Mouse (Mus musculus) inflammation-experienced regulatory T-cells, adult 6 months (primary cell): ENCODE data around the gene Ifit1bl1. TPM values are rescaled to one million over a fixed set of nuclear protein-coding genes. Genes with fewer than 3 reads are reported as not detected.
"Not testable (repeated sequence)": the region's sequence is repeated elsewhere in the genome, so short reads cannot be mapped to it uniquely, and the experiment has no call there.

Source experiments
- ATAC-seq: one replicate; pipeline ENCODE4 v1.8.0; 2017
- polyA plus RNA-seq, 3 experiments: library from polyadenylated mRNA; unstranded; fragments of 100-300 nt; shearing (Covaris generic); gene quantifications; one replicate each; pipeline ENCODE4 v1.2.1; 2017

The Ifit1bl1 gene
- 100 to 1,000 TPM in 1 of 3 experiments, 10 to 100 TPM in 2; 76.3 to 104 (median 82.1) TPM for polyA plus RNA-seq

DNA sequence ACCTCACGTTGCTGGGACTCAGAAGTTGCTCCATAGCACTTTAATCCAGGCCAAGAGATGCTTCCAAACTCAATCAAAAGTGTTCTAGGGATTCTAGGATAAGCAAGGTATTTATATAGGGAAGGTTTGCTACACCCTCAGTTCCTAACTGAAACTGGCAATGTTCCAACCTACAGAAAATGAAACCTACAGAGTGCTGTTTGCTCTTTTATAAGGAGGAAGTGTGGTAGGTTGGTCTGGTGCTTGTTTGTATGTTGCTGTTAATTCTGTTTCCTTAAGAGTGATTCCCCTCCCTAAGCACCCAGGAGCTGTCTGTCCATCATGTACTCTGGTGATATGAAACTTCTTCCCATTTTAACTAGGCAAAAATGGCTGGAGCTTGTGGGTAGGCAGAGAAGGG lies at the start of gene Ifit1bl1:
Gene Ifit1bl1, minus strand, starts transcription at position 69 of the 400 bp plus-strand sequence.
- ATAC-seq, result peak; percentile 78

DNA sequence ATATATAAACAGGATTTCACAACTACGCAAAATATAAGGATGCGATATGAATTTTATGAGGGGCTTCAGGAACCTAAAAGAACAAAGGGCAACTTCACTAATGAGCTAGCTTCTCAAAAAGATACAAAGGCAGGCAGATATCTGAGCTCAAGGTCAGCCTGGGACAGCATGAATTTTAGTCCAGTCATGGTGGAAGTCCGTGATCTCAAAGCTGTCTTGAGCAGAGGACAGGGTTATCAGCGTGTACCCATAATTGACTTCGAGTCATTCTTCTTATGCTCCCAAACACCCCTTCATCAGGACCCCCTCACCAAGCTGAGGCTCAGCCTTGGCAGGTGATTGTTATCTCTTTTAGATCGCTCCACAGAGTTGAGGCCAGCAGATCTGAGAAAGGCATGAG lies 49.2 kb upstream of the Ifit1bl1 start:
- no peak for ATAC-seq

DNA sequence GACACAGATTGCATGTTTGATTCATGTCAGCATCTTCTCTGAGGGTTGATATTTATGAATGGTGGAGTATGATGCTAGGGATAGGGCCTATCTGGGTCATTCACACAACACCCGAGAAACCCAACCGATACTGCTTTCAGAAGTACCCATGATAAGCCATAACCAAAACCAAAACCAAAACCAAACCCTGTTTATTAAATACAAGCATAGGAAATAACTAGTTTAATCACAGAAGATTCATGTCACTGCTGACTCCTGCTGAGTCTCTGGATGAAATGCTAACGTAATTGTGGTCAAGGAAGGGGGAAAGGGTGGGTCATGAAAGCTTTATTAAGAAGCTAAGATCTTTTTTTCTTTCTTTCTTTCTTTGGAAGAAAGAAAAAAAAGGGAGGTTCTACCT lies 48.5 kb upstream of the Ifit1bl1 start:
- peak; percentile 48 for ATAC-seq

DNA sequence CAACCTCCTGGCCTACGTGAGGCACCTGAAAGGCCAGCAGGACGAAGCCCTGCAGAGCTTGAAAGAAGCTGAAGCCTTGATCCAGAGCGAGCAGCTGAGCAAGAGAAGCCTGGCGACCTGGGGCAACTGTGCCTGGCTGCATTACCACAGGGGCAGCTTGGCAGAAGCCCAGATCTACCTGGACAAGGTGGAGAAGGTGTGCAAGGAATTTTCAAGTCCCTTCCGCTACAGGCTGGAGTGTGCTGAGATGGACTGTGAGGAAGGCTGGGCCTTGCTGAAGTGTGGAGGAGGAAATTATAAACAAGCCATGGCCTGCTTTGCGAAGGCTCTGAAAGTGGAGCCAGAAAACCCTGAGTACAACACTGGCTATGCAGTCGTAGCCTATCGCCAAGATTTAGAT lies 45.9 kb upstream of the Ifit1bl1 start:
- not testable (repeated sequence) for ATAC-seq

DNA sequence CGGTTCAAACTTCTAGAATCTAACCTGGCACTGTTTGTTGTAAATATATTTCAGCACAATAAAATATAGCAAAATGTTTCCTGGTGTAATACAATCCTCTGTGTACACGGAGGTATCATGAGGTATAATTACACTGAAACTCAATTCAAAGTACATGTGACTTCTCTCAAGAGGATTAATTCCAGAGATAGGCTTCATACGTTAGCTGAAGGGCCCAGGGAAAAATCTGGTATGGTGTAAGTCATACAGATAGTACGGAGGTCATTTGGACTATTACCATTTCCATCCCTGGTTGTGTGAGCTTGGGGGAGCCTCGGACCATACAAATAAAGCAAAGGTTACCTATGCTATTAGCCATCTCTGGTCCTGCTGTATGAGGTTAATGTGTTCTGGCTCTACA lies 40.9 kb upstream of the Ifit1bl1 start:
- no peak for ATAC-seq

DNA sequence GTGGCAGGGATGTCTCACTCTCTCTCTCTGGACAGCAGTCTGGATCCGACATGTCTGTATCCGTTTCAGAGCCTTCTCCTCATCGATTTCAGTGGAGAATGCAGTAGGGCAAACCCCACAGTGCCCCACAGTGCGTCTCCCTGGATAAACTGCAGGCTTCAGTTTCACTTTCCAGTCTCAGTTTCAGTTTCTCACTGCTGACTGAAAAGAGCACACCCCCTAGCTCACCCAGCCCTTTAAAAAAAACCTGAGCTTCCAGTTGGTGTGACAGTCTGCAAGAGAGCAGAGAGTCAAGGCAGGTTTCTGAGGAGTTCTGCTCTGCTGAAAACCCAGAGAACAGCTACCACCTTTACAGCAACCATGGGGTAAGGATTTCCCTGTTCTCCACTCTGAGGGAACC lies 38.9 kb upstream of the Ifit1bl1 start, which contains the start of the genes Ifit1bl2 and Ifit1:
Gene Ifit1bl2, minus strand, starts transcription at position 121 of the 400 bp plus-strand sequence.
Gene Ifit1, plus strand, starts transcription at position 249 of the 400 bp plus-strand sequence.
- ATAC-seq, result peak; percentile 99

DNA sequence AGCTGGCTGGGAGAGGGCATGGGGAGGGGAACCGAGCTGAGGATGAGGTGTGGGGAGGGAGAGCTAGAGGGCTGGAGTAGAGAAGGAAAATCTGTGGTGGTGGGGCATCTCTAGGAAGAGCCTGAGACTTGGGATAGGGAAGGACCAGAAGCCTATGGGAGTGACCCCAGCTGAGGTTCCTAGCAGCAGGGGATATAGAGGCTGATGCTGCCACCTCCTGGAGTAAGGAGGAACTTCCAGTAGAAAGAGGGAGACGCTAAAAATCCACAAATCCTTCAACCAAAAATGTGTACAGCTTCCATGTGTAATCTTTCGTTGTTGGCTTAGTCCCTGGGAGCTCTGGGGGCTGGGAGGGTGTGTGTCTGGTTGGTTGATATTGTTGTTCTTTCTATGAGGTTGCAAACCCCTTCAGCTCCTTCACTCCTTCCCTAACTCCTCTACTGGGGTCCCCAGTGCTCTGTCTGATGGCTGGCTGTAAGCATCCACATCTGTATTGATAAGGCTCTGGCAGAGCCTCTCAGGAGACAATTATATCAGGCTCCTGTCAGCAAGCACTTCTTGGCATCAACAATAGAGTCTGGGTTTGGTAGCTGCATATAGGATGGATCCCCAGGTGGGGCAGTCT lies 35.3 kb upstream of the Ifit1bl1 start:
- ATAC-seq, result peak; percentile 35

DNA sequence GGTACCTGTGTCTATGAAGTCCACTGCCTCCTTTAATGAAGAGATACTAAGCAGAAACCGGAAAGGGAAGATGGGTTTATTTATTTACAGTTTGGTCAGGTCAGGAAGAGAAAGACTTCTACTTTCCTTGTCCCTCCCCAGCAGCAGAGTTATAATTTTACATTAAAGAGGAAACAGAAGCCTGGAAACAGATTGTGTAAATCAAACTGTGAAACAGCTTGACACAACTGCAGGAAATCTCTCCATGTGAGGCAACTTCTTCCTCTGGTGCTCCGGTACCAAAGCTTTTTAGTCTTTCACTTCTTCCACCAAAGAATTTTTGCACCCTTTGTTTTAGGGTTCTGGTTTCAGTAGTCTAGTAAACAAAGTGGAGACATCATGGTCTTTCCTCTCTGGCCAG lies 31.7 kb upstream of the Ifit1bl1 start:
- no peak for ATAC-seq

DNA sequence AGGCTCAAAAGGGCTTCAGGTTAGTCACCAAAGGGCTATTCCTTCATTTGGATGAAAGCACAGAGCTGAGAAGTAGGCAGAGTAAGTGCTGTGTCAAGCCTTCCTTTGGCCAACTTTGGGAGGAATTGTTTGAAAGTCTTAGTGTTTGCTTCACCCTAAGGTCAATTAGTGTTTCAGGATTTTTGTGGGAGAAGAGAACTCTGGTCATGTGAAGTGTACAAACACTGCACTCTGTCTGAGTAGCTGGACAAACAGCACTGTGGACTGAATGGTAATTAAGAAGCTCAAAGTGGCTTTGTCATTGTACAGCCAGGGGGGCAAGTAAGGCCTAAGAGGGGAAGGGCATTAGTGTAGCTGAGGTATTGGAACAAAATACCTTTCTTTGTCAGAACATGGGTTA lies 29.7 kb upstream of the Ifit1bl1 start:
- no peak for ATAC-seq

DNA sequence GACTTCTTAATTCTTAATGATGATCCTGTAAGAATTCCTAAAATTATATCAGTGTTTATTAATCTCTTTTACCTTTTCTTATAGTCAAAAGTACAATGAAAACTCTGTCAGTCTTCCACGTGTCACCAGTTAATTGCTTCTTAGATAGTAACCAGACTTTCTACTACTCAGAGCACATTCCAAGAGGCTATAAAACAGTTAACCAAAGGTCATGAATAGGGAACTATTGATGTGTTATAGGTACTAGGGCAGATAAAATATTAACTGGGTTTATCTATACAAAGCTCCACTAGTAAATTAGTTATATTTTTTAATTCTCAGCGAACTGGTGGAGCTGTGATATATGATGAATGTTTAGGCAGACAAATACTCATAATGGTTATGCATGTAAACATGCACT lies 25.7 kb upstream of the Ifit1bl1 start:
- ATAC-seq, result no peak

DNA sequence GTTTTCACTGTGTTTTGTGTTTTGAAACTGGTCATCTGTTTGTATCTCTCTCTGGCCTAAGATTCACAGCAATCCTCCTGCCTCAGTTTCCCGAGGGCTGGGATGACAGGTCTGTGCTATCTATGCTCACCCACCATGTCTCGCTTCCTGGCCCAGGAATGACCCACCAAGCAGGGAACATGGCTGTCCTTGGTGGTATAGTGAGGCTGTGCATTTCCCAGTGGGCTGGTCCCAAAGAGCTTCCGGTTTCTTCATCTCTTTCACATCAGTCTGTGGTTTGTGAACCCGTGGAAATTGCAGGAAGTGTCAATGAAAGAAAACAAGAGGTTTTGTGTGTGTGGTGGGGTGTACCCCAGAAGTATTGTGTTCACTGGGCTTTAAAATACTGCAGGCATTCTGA lies 22.9 kb upstream of the Ifit1bl1 start:
- ATAC-seq, result no peak

DNA sequence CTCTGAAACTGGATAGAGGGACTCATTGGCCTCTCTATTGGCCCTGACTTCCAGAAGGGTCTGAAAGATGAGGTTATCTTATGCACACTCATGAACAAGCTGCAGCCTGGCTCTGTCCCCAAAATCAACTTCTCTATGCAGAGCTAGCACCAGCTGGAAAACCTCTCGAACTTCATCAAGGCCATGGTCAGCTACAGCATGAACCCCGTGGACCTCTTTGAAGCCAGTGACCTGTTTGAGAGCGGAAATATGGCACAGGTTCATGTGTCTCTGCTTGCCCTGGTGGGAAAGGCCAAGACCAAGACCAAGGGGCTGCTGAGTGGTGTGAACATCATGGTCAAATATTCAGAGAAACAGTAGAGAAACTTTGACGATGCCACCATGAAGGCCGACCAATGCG lies 22.0 kb upstream of the Ifit1bl1 start:
- no peak for ATAC-seq

DNA sequence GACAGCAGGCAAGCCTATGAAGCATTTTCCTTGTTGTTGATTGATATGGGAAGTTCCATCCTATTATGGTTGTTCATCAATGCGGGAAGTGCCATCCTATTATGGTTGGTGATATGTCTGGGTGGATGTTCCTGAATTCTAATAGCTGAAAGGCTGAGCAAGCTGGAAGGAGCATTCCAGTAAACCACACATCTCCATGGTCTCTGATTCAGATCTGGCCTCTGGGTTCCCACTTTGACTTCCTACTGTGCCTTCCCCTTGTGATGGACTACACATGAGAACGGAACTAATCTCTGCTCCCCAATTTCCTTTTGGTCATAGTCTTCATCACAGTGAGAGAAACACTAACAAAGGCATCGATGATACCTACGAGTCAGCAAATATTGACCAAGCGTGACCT lies 19.1 kb upstream of the Ifit1bl1 start:
- ATAC-seq, result no peak

DNA sequence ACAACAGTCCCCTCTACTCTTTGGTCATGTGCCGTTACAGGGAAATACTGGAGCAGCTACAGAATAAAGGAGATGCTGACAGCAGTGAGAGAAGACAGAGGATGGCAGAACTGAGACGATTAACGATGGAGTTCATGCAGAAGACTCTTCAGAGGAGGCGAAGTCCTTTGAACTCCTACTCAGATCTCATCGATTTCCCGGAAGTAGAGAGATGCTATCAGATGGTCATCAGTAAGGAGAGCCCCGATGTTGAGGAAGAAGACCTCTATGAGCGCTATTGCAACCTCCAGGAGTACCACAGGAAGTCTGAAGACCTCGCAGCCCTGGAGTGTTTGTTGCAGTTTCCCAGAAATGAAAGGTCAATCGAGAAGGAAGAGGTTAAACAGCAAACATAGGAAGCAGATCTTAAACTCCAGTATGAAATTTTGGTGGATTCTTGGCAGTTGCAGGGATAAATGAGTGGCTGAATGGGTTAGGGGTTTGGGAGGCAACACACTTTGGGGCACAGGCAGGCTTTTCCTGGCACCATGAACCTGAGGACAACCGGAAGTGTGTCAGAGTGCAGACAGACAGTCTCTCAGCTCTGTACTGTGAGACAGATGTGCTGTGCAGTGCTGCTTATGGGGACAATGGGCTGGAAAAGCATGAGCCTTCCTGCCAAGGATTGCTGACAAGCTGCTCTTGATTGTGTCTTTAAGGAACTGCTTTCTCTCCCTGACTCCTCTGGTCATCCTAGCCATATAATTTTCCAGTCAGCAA lies 10.7 kb upstream of the Ifit1bl1 start:
- ATAC-seq, result peak; percentile 72

DNA sequence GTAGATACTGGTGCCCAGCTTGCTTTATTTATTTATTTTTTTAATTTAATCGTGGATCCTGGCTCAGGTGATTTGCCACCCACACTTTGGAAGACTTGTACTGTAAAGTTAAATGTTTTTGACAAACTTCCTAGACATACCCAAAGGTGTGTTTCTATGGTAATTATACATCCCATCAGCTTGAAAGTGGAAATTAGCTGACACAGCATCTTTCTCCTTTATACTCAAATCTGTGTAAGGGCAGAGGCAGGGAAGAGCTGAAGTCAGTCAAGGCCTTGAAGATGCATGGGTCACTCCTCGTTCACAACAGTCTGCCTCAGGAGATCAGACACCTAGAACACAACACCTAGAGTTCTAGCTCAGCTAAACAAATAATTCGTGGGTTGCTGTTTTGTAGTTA lies 8.4 kb upstream of the Ifit1bl1 start:
- ATAC-seq, result not testable (repeated sequence)

DNA sequence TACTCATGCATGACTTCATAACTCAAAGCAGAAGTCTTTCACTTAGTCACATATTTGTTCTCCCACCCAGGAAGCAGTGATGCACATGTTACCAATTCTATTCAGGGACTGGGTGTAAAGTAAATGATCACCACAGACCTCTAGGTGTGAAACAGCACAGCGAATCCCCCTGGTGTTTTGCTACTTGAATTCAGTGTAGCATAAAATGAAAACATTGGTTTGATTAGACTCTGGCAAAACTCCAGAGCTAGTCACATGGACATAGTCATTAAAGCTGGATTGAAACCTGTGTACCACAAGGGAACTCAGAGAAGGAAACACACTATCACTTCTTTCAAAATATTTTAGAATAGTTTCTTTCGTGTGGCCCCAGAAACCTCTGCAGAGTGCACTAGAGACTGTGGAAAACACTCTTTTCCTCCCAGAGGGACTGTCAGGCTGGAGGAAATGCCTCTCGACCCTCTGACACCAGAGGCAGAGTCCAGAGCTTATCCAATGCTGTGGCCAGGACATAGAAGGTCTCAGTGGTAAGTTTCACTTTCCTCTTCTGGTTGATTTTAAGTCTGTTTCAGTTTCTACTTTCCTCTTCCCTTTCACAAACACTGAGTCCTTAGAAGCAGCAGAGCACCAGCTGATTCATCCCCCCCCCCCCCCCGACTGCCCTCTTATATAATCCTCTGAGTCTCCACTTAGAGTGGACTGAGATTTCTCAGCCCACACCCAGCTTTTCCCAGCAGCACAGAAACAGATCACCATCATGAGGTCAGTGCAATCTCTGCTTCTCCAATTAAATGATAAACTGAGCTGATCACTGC lies 5.7 kb upstream of the Ifit1bl1 start, which contains the start of gene Ifit3b:
Gene Ifit3b, plus strand, starts transcription at position 734 of the 815 bp plus-strand sequence.
- ATAC-seq, result peak; percentile 78

DNA sequence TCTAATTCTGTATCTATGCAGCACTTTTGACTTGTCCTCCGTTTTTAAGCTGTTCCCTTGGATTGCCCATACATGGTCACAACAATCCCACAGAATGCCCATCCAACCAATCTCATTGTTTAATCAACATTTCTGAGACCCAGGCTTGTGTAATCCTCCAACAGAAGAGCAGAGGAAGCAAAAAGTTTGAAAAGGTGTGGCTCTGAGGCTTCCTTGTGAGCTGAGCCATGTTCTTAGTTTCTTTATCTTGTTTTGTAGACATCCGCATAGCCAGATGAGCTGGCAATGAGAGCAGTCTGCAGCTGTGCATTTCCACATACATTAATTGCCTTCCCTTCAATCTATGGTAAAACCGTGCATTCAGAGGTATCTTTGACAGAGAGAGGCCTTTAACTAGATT lies 3.7 kb upstream of the Ifit1bl1 start:
- ATAC-seq, result peak; percentile 16

DNA sequence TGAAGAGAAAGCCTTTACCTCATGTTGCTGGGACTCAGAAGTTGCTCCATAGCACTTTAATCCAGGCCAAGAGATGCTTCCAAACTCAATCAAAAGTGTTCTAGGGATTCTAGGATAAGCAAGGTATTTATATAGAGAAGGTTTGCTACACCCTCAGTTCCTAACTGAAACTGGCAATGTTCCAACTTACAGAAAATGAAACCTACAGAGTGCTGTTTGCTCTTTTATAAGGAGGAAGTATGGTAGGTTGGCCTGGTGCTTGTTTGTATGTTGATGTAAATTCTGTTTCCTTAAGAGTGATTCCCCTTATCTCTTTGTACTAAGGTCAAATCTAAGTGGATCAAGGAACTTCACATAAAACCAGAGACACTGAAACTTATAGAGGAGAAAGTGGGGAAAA lies 2.5 kb downstream of the Ifit1bl1 start:
- ATAC-seq, result peak; percentile 79

DNA sequence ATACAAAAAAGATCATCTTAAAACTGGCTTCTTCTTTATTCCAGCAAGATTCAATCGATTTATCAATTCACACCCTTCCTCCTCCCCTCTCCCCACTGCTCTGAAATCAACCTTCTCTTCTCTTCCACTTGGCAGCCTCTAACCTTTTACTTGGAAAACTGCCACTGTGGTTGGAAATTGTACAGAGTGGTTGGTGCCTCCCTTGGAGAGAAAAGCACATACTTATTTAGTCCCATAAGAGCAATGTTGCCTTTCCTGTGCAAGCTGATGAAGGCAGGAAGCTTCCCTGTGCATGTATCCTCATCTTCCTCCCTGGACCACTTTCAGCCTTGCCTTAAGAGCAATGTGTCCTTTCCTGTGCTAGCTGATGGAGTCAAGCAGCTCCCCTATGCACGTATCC lies 3.4 kb downstream of the Ifit1bl1 start:
- ATAC-seq, result no peak

DNA sequence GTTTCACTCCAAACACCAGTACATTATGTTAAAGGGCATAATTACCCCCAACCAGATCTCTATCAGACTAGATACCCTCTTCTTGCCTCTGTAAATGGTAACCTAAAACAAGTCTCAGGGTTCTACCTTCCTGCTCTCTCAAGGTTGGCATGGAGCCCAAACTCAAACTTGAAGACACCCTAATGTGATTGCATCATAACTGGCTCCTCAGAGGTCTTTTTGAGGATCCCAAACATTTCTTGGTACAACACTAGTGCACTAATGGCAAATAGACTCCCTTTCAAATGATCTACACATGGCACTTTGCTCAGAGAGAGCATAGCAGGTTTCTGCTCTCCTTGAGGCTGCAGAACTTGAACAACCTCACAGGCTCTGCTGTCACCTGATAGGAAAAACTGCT lies 4.9 kb downstream of the Ifit1bl1 start:
- no peak for ATAC-seq

DNA sequence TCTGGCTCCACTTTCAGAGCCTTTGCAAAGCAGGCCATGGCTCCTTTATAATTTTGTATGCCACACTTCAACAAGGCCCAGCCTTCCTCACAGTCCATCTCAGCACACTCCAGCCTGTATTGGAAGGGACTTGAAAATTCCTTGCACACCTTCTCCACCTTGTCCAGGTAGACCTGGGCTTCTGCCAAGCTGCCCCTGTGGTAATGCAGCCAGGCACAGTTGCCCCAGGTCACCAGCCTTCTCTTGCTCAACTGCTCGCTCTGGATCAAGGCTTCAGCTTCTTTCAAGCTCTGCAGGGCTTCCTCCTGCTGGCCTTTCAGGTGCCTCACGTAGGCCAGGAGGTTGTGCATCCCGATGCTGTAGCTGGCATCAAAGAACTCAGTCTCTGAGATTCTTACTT lies 7.2 kb downstream of the Ifit1bl1 start:
- ATAC-seq, result not testable (repeated sequence)

DNA sequence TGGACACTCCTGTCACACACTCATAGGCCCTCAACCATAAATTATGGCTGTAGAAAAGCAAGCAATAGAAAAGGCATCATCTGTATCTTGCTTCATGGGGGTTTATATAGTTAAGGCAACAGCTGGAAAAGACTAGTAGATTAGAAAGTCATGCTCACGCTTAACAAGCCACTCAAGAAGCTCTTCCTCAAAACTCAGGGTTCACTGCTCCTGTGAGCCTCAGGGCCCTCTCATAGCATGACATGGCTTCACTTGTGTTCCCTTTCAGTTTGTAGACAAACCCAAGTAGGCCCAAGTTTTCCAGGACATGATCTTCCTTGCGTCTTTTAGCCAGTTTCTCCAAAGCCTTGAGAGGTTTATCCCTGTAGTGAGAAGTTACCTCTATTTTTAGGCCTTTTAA lies 8.3 kb downstream of the Ifit1bl1 start:
- ATAC-seq, result no peak

DNA sequence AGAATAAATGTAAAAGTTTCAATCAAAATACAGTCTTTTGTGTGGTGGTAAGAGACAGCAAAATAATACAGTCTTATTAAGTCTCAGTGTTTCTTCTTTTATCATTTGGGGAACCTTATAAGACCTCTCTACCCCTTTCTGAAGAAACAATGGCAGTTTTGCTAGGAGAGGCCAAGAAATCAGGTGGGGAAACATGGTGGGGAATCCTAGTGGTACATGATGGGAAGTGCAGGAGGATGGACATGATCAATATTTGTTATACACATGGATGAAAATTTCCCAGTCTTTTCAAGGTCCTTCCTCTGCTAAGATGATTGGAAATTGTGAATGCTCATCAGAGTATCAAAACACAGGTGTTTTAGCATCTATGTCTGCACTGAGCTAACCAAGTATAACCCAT lies 12.8 kb downstream of the Ifit1bl1 start:
- no peak for ATAC-seq
